ENCODE assay signal across 32 mouse cellular contexts in genomic region chr4:84411431-84411830, GRCm38 (mm10).
"Had no signal": no experiment of that assay in that cellular context is flagged by ENCODE, and none has a peak within 500 bp of the region (broad histone marks: within the 10 kb centered on the region; RNA-seq: fewer than 3 reads in every experiment).

No protein-coding gene starts in this region.

- H3K36me3 ChIP-seq: limb, embryonic 10.5 days; limb, embryonic 12.5 days; limb, embryonic 15.5 days; liver, embryonic 12.5 days; liver, embryonic 13.5 days; liver, embryonic 15.5 days; lung, embryonic 15.5 days; midbrain, embryonic 10.5 days; midbrain, embryonic 12.5 days; midbrain, embryonic 13.5 days; midbrain, embryonic 15.5 days; neural tube, embryonic 12.5 days had no signal

- H3K4me2 ChIP-seq: limb, embryonic 12.5 days; limb, embryonic 13.5 days; limb, embryonic 15.5 days; liver, embryonic 11.5 days; liver, embryonic 12.5 days; liver, embryonic 13.5 days; liver, embryonic 15.5 days; lung, embryonic 14.5 days; lung, embryonic 15.5 days; midbrain, embryonic 11.5 days; midbrain, embryonic 12.5 days; midbrain, embryonic 13.5 days; midbrain, embryonic 15.5 days; neural tube, embryonic 12.5 days had no signal

- H3K9ac ChIP-seq: limb, embryonic 12.5 days; limb, embryonic 13.5 days; limb, embryonic 15.5 days; liver, embryonic 12.5 days; liver, embryonic 13.5 days; liver, embryonic 14.5 days; liver, embryonic 15.5 days; liver, postnatal 0 days; lung, embryonic 14.5 days; lung, embryonic 15.5 days; midbrain, embryonic 12.5 days; midbrain, embryonic 13.5 days; midbrain, embryonic 15.5 days; neural tube, embryonic 12.5 days had no signal

- DNase-seq: left cerebral cortex, postnatal 4 days; liver; liver, embryonic 13.5 days; liver, postnatal 0 days; lung, adult 18-20 months; lung, adult 2 months; lung, embryonic 14.5 days; lung, postnatal 10 days; lung, postnatal 14 days; lung, postnatal 36 days; lung, postnatal 4 days; midbrain, embryonic 14.5 days had no signal

- H3K4me3 ChIP-seq: limb, embryonic 10.5 days; limb, embryonic 12.5 days; limb, embryonic 13.5 days; limb, embryonic 15.5 days; liver, embryonic 12.5 days; liver, embryonic 13.5 days; liver, embryonic 15.5 days; lung, embryonic 15.5 days; megakaryocyte, embryonic 14.5 days; midbrain, embryonic 10.5 days; midbrain, embryonic 12.5 days; midbrain, embryonic 13.5 days; midbrain, embryonic 15.5 days; myocyte; neural tube, embryonic 12.5 days had no signal

- H3K27ac ChIP-seq: limb, embryonic 10.5 days; limb, embryonic 12.5 days; limb, embryonic 13.5 days; limb, embryonic 15.5 days; liver, embryonic 12.5 days; liver, embryonic 13.5 days; liver, embryonic 14.5 days; liver, embryonic 15.5 days; lung, embryonic 15.5 days; macrophage; midbrain, embryonic 10.5 days; midbrain, embryonic 12.5 days; midbrain, embryonic 13.5 days; midbrain, embryonic 15.5 days; neural tube, embryonic 12.5 days had no signal

- ATAC-seq: liver, embryonic 12.5 days; liver, postnatal 0 days; lung, postnatal 0 days; midbrain, embryonic 13.5 days; midbrain, embryonic 15.5 days; midbrain, embryonic 16.5 days had no signal

- H3K9me3 ChIP-seq: limb, embryonic 10.5 days; limb, embryonic 12.5 days; limb, embryonic 13.5 days; limb, embryonic 15.5 days; liver, embryonic 12.5 days; liver, embryonic 13.5 days; liver, embryonic 15.5 days; lung, embryonic 15.5 days; megakaryocyte, embryonic 14.5 days; midbrain, embryonic 10.5 days; midbrain, embryonic 12.5 days; midbrain, embryonic 13.5 days; midbrain, embryonic 15.5 days; neural tube, embryonic 12.5 days had no signal

- H3K4me1 ChIP-seq: liver, embryonic 12.5 days; liver, embryonic 13.5 days; liver, embryonic 15.5 days; megakaryocyte, embryonic 14.5 days; midbrain, embryonic 12.5 days; midbrain, embryonic 13.5 days; midbrain, embryonic 15.5 days had no signal

- H3K27me3 ChIP-seq: limb, embryonic 12.5 days; limb, embryonic 13.5 days; limb, embryonic 15.5 days; liver, embryonic 12.5 days; liver, embryonic 13.5 days; liver, embryonic 15.5 days; lung, embryonic 15.5 days; megakaryocyte, embryonic 14.5 days; midbrain, embryonic 12.5 days; midbrain, embryonic 13.5 days; midbrain, embryonic 15.5 days; neural tube, embryonic 12.5 days had no signal
